Mouse (Mus musculus) liver, embryonic 14.5 days (tissue): ENCODE results near the gene Evi2.

Source experiments
- CTCF ChIP-seq: IDR thresholded peaks from 2 replicates; pipeline ENCODE4 v1.5.1; 2016; ENCODE audit warnings: antibody characterized with exemption, low read depth, control low read depth
- EP300 ChIP-seq: IDR thresholded peaks from 2 replicates; pipeline ENCODE4 v1.6.1; 2016; ENCODE audit warnings: antibody characterized with exemption, low read depth

GRCm38 (mm10) chr11:79529736-79530135 is 653 bp downstream of the Evi2 start:
- TF ChIP-seq CTCF = no peak
- TF ChIP-seq EP300 = no peak
